Mouse (Mus musculus): Measurements from ENCODE around the gene Car2. TPM values are rescaled to one million over a fixed set of nuclear protein-coding genes. Genes with fewer than 3 reads are reported as not detected.

The Car2 gene
- polyA plus RNA-seq, 1 experiment from 2014 or later: 56.2 TPM

DNA sequence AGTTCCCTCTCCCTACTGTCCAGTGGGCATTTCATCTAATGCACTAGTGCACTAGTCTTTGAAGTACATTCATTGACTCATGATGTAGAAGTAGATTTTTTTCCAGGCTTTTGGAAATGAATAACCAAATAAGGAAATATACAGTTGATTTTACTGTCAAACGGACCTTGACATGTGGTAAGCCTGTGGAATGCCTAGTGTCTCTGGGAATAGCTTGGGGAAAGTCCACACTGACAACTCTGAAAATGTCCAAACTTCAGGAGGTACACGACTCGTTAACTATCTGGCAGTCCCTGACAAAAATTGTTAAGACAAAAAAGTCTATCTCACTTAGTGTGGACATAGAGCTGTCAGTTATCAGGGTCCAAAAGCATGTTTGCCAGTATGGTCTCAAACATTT, 18.1 kb downstream of the Car2 start:
- H3K4me2 ChIP-seq (replicated peaks): no peak overlapping the region
- H3K4me3 ChIP-seq (replicated peaks): no peak overlapping the region
- no peaks in the 10 kb centered on the region for H3K36me3 ChIP-seq
- H3K4me1 ChIP-seq (replicated peaks): no peaks in the 10 kb centered on the region
- ATAC-seq: no peak
- WGBS: 57% methylated on average over 3 of the region's 3 CpGs
- H3K27me3 ChIP-seq (replicated peaks): no peaks in the 10 kb centered on the region
- H3K27ac ChIP-seq: no peak overlapping the region
- H3K9ac ChIP-seq: no peak overlapping the region
- no peaks in the 10 kb centered on the region for H3K9me3 ChIP-seq

DNA sequence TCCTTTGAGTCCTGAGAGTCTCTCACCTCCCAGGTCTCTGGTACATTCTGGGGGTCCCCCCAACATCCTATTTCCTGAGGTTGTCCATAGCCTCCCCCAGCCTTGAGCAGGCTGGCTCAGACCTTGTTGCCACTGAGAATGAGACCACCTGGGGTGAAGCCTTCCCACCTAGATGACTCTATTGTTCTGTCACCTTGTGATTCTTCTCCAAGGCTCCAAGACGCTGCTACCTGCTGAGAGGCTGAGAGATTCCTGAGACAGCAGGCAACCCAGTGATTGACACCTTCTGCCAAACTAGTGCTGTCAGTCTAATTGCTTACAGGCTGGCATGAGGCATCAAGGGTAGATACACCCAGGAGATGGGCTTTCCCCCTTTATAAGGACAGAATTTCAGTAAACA, 21.2 kb downstream of the Car2 start:
- no peaks in the 10 kb centered on the region for H3K9me3 ChIP-seq
- H3K27ac ChIP-seq: no peak overlapping the region
- H3K36me3 ChIP-seq: no peaks in the 10 kb centered on the region
- ATAC-seq: no peak
- H3K4me1 ChIP-seq (replicated peaks): no peaks in the 10 kb centered on the region
- 50% methylated on average over 1 of the region's 1 CpGs for WGBS
- H3K4me3 ChIP-seq (replicated peaks): no peak overlapping the region
- H3K4me2 ChIP-seq (replicated peaks): no peak overlapping the region
- no peak overlapping the region for H3K9ac ChIP-seq
- no peaks in the 10 kb centered on the region for H3K27me3 ChIP-seq (replicated peaks)

- Histone ChIP-seq H3K27ac (no peak overlapping the region), H3K36me3 (no peaks in the 10 kb centered on the region), H3K9ac (no peak overlapping the region), H3K4me3 (replicated peaks) (no peak overlapping the region), H3K4me2 (replicated peaks) (no peak overlapping the region), H3K27me3 (replicated peaks) (no peaks in the 10 kb centered on the region), H3K9me3 (no peaks in the 10 kb centered on the region), H3K4me1 (replicated peaks) (no peaks in the 10 kb centered on the region)
- 77% methylated on average over 4 of the region's 4 CpGs for WGBS
- ATAC-seq: no peak
Observed at GRCm38 (mm10) chr3:14911992-14912582, 26.0 kb downstream of the Car2 start.

- 54% methylated on average over 4 of the region's 4 CpGs for WGBS
- H3K9ac ChIP-seq: no peak overlapping the region
Observed at GRCm38 (mm10) chr3:14913774-14914173, 27.7 kb downstream of the Car2 start.

DNA sequence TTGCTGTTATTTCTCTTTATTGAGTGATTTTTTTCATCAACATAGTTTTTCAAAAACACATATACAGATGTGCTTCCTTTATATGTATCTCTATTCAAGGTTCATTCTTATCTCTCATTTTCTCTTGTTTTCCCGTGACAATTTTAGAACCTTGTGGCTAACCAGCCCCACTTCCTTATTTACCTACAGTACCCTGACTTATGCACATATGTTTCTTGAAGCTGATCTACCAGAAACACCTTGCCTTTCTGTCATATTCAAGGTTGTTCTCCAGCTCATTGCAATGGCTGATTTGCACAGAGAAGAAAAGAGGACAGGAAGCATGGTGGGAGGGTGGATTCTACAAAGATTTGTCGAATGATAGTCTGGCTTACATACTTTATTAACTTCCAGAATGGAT, 29.3 kb downstream of the Car2 start:
- Histone ChIP-seq H3K9ac (no peak overlapping the region), H3K36me3 (no peaks in the 10 kb centered on the region), H3K27me3 (replicated peaks) (no peaks in the 10 kb centered on the region), H3K4me1 (replicated peaks) (no peaks in the 10 kb centered on the region), H3K9me3 (no peaks in the 10 kb centered on the region), H3K27ac (no peak overlapping the region), H3K4me3 (replicated peaks) (no peak overlapping the region), H3K4me2 (replicated peaks) (no peak overlapping the region)
- WGBS: 86% methylated on average over 2 of the region's 2 CpGs
- ATAC-seq: no peak

More at GRCm38 (mm10) chr3:14913774-14914173, 27.7 kb downstream of the Car2 start:
- Histone ChIP-seq H3K9me3 (no peaks in the 10 kb centered on the region), H3K4me2 (replicated peaks) (no peak overlapping the region), H3K4me1 (replicated peaks) (no peaks in the 10 kb centered on the region), H3K4me3 (replicated peaks) (no peak overlapping the region), H3K27ac (no peak overlapping the region), H3K27me3 (replicated peaks) (no peaks in the 10 kb centered on the region), H3K36me3 (no peaks in the 10 kb centered on the region)
- ATAC-seq: no peak

DNA sequence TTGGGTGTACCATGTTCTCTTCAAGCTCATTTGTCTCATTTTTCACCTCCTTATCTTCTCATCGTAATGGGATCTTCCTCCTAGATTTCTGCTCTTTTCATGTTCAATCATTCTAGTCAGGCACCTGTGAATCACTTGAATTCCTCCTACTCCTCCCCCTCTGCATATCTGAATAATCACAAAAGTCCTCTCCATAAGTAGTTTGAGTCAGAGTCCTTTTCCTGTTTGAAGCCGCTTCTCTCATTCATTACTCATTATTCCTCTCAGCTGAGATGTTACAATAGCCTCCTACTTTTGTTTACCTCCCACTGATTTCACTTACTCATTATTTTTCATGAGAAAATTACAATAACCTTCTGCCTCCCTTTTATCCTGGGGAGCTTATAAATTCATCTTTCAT, 31.2 kb downstream of the Car2 start:
- H3K9ac ChIP-seq: no peak overlapping the region
- WGBS: 74% methylated on average over 2 of the region's 2 CpGs
- H3K4me1 ChIP-seq (replicated peaks): no peaks in the 10 kb centered on the region
- H3K27me3 ChIP-seq (replicated peaks): no peaks in the 10 kb centered on the region
- no peak overlapping the region for H3K4me3 ChIP-seq (replicated peaks)
- ATAC-seq: no peak
- H3K9me3 ChIP-seq: no peaks in the 10 kb centered on the region
- H3K4me2 ChIP-seq (replicated peaks): no peak overlapping the region
- H3K36me3 ChIP-seq: no peaks in the 10 kb centered on the region
- H3K27ac ChIP-seq: no peak overlapping the region

DNA sequence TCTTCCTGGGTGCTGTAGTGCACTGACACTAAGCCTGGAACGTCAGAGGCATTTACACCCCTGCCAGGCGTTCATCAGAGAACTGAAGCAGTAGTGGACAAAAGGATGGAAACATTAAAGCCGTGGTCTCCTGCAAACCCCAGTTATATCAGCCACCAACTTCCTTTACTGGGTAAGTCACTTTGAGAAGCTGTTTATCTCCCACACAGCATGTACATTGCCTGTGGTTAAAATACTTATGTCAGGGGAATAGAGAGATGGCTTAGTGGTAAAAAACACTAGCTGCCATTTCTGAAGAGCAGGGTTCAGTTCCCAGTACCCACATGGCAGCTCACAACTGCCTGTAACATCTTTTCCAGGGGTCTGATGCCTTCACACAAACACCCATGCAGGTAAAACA, 58.6 kb downstream of the Car2 start:
- Histone ChIP-seq H3K4me3 (replicated peaks) (no peak overlapping the region), H3K4me1 (replicated peaks) (no peaks in the 10 kb centered on the region), H3K36me3 (no peaks in the 10 kb centered on the region), H3K9me3 (no peaks in the 10 kb centered on the region), H3K27ac (no peak overlapping the region), H3K27me3 (replicated peaks) (no peaks in the 10 kb centered on the region), H3K9ac (no peak overlapping the region), H3K4me2 (replicated peaks) (no peak overlapping the region)
- WGBS: 76% methylated on average over 3 of the region's 3 CpGs
- no peak for ATAC-seq

GRCm38 (mm10) chr3:14945627-14946026, 59.6 kb downstream of the Car2 start:
- no peak for ATAC-seq
- WGBS: 68% methylated on average over 2 of the region's 2 CpGs
- Histone ChIP-seq H3K36me3 (no peaks in the 10 kb centered on the region), H3K27me3 (replicated peaks) (no peaks in the 10 kb centered on the region), H3K4me2 (replicated peaks) (no peak overlapping the region), H3K4me1 (replicated peaks) (no peaks in the 10 kb centered on the region), H3K4me3 (replicated peaks) (no peak overlapping the region), H3K27ac (no peak overlapping the region), H3K9ac (no peak overlapping the region), H3K9me3 (no peaks in the 10 kb centered on the region)

DNA sequence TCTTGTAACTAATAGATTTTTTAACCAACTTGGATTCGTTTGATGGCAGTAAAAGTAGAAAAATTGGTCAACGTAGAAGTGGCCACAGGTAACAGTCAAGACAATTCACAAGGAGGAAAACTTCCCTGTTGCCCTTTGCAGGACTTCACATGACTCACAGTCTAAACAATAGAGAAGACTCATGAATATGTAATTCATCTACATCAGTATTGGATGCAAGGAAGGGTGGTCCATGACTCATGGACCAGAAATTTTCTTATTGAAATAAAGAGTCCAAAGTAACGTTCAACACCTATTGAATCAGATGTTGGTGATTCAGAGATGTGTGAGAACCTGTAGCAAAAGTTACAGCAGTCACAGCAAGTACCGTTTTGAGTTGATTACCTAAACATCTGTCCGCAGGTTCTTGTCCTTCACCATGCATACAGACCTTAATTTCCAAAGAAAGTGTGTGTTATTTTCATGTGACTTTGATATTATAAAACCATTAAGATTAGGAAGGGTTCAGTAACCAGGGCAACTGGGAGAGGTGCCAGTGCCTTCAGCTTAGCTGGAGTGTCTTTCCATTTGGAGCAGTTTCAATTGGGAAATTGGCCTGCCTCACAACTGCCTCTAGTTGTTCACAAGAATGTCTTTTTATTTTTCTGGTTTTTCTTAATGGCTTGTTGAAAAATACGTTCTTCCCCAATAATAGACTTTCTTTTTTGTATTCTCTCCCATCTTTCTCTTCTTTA, 62.2 kb downstream of the Car2 start:
- ATAC-seq: no peak
- Histone ChIP-seq H3K27me3 (replicated peaks) (no peaks in the 10 kb centered on the region), H3K9ac (no peak overlapping the region), H3K9me3 (no peaks in the 10 kb centered on the region), H3K4me1 (replicated peaks) (no peaks in the 10 kb centered on the region), H3K4me3 (replicated peaks) (no peak overlapping the region), H3K27ac (no peak overlapping the region), H3K36me3 (no peaks in the 10 kb centered on the region), H3K4me2 (replicated peaks) (no peak overlapping the region)
- 82% methylated on average over 6 of the region's 6 CpGs for WGBS

GRCm38 (mm10) chr3:14950031-14950430, 64.0 kb downstream of the Car2 start:
- Histone ChIP-seq H3K27me3 (replicated peaks) (no peaks in the 10 kb centered on the region), H3K27ac (no peak overlapping the region), H3K4me2 (replicated peaks) (no peak overlapping the region), H3K36me3 (no peaks in the 10 kb centered on the region), H3K9me3 (no peaks in the 10 kb centered on the region), H3K4me1 (replicated peaks) (no peaks in the 10 kb centered on the region), H3K9ac (no peak overlapping the region), H3K4me3 (replicated peaks) (no peak overlapping the region)
- 86% methylated on average over 2 of the region's 2 CpGs for WGBS
- ATAC-seq: no peak

Other genes with a start within 250 kb of the Car2 start
- 16.2 and 16.6 TPM in 2 replicates for gene Car13, start 244.5 kb upstream of the Car2 start, polyA plus RNA-seq (2015; fragmentation: Nextera tagmentation; extraction: Ambion mirVana)
- gene Car1, start 77.9 kb upstream of the Car2 start, polyA plus RNA-seq (2015; fragmentation: Nextera tagmentation; extraction: Ambion mirVana): 0.46 and 0.66 TPM in 2 replicates
- 3.8 and 4.6 TPM in 2 replicates for gene Car3, start 22.8 kb upstream of the Car2 start, polyA plus RNA-seq (2015; fragmentation: Nextera tagmentation; extraction: Ambion mirVana)

Measured in intestine, embryonic 15.5 days (tissue).